Comparison of ENCODE assay signal across 15 mouse cellular contexts in genomic region chr10:63192276-63192675, GRCm38 (mm10). TPM values are rescaled to one million over a fixed set of nuclear protein-coding genes. Genes with fewer than 3 reads are reported as not detected.
"Had no signal": no experiment of that assay in that cellular context is flagged by ENCODE, and none has a peak within 500 bp of the region (broad histone marks: within the 10 kb centered on the region; RNA-seq: fewer than 3 reads in every experiment).

No protein-coding gene starts in this region.

- H3K27me3 ChIP-seq: liver, embryonic 13.5 days; stomach, embryonic 15.5 days had no signal

- H3K9me3 ChIP-seq: liver, embryonic 13.5 days; stomach, embryonic 15.5 days had no signal

- H3K36me3 ChIP-seq: liver, embryonic 13.5 days; stomach, embryonic 15.5 days had no signal

- DNase-seq: kidney, postnatal 25 days; layer of hippocampus, adult 9-11 months; liver, embryonic 13.5 days; lung, adult 2 months; lung, postnatal 14 days; lung, postnatal 4 days; midbrain, embryonic 14.5 days; right cerebral cortex, adult 18-20 months; right cerebral cortex, postnatal 14 days; spleen, adult 18-20 months; thymus, postnatal 25 days had no signal

- H3K4me3 ChIP-seq: layer of hippocampus, adult 2 months; liver, embryonic 13.5 days; stomach, embryonic 15.5 days had no signal

- H3K4me1 ChIP-seq: liver, embryonic 13.5 days; stomach, embryonic 15.5 days had no signal

RNA-seq across cellular contexts. Expression of gene Mypn, which starts 11.5 kb away (rescaled TPM):
- total RNA-seq: megakaryocyte progenitor cell, adult 5-6 weeks; megakaryocyte-erythroid progenitor cell, adult 5-6 weeks had no signal
